Mouse (Mus musculus): ENCODE results near the gene Adamts9. TPM values are rescaled to one million over a fixed set of nuclear protein-coding genes. Genes with fewer than 3 reads are reported as not detected.

The Adamts9 gene
- polyA plus RNA-seq, 1 experiment: 12.4 TPM

GRCm38 (mm10) chr6:92924536-92924935 is 18.8 kb downstream of the Adamts9 start:
- DNase-seq (ENCODE audit: low read depth): no peak

GRCm38 (mm10) chr6:92921843-92922242 is 21.4 kb downstream of the Adamts9 start:
- no peak for DNase-seq (ENCODE audit: low read depth)

DNA sequence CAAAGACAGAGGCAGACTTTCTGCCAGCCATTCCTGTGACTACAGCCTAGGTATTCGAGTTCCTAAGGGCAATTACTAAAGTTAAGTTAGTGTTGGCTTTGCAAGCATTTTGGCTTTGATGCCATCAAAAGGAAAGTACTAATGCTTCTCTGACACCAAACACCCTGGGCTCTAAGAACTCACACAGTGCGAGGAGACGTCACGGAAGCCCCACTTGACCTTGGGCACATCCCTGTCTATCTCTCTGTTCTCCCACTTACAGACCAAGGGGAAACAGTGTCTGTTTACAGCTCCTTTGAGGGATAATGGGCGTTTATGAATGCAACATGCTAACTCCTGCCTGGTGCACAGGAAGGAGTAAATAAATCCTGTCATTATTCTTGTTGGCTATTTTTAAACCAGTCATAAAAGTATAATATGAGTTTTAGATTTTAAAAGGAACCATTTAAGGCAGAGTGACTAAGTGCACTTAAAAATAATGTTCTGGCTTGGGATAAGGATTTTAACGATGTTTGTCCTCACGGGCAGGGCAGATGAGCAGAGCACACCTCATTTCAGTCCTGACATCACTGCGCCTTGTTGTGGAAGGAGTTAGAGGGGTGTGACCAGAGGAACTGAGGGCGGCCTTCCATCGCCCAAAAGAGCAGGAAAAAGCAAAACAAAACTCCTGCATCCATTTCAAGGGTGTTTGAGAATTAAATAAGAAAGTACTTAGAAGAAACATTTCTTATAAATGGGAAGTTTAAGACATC is 22.2 kb downstream of the Adamts9 start:
- DNase-seq (ENCODE audit: low read depth): no peak

DNA sequence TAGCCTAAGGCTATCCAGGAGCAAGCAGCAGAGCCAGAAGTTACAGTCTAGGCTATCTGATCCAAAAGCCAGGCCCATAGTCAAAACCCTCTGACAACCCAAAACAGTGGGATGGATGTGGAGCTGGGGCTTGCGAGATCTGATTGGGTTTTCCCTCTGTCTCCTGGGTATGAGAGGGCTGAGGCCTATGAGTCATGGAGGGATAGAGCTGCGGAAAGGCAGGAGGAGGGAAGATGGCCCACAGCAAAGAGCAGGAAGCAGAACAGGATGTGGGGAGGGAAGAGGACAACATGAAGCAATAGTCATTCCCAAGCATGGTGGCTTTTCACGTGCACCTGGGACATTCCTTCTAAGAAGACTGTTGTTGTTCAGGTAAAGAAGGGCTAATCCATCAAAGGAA is 32.7 kb downstream of the Adamts9 start:
- DNase-seq (ENCODE audit: low read depth): no peak

- no peak for DNase-seq (ENCODE audit: low read depth)
Measured at GRCm38 (mm10) chr6:92909361-92909760, 33.9 kb downstream of the Adamts9 start.

- no peak for DNase-seq (ENCODE audit: low read depth)
Measured at GRCm38 (mm10) chr6:92905922-92906321, 37.4 kb downstream of the Adamts9 start.

DNA sequence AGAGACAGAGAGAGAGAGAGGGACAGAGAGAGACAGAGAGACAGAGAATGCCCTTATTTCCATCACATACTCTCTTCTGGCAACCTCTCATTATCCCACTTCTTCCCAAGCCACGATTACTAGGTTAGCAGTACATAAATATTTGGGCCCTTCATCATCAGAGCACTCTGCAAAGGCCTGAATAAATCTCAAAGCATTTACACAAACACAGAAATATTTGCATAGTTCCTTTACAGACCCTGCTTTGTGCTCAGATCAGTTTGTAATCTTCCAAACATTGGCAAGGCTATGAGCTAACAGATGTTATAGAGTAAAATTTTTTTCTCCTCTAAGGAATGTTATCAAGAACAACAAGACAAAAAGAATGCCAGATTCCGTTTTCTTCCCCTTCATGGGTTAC is 38.8 kb downstream of the Adamts9 start:
- no peak for DNase-seq (ENCODE audit: low read depth)

- DNase-seq (ENCODE audit: low read depth): no peak
Measured at GRCm38 (mm10) chr6:92904037-92904436, 39.3 kb downstream of the Adamts9 start.

- no peak for DNase-seq (ENCODE audit: low read depth)
Measured at GRCm38 (mm10) chr6:92891535-92891934, 51.8 kb downstream of the Adamts9 start.

DNA sequence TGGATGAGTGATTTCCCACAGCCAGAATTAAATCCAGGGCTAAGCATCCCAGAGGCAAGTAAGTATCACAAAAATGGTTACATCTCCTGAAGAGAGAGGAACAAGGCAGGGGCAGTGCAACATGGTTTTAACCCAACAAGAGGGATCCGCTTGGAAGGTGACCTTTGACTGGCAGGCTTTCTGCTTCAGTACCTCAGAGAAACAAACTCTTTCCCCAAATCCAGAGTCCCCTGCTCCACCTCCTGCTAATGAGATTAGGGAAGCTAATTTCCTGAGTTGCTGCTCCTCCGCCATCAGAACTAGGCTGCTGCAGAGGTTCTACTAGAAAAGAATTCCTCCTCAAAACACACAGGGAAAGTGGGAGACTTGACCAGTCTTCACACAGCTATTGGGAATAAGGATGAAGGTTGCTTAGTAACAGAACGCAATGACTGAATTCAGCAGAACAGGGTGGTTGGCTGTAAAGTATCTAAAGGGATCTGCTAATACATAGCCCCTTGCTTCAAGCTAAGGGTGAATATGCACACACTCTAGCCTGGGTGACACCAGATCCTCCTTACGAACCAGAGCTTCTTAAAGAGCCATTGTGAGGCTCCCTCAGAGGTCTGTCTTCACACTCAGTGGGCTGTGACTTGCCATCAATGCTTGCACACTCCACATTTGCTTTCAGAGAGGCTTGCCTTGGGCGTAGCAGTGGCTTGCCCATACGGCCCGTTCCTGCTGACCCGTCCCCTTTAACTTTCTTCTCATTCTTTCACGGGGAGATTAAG is 60.0 kb downstream of the Adamts9 start:
- DNase-seq (ENCODE audit: low read depth): no peak

DNA sequence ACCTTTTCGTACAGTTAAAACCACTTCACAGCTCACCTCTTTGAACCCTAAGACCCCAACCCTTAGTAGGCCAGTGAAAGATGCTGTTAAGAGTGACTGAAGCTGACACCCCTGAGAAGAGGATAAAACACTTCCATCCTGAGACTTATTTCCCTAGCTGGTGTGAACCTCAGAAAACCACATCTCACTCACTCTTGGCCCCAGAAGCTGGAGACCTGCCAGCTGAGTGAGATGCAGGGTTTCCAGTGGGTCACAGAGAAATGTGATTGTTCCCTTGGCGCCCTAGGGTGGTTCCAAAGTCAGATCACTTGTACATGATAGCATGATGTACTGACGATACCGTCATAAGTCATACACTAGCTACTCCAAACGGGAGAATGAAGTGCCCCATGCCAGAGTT is 60.8 kb downstream of the Adamts9 start:
- DNase-seq (ENCODE audit: low read depth): no peak

- no peak for DNase-seq (ENCODE audit: low read depth)
Measured at GRCm38 (mm10) chr6:92879700-92880265, 63.5 kb downstream of the Adamts9 start.

DNA sequence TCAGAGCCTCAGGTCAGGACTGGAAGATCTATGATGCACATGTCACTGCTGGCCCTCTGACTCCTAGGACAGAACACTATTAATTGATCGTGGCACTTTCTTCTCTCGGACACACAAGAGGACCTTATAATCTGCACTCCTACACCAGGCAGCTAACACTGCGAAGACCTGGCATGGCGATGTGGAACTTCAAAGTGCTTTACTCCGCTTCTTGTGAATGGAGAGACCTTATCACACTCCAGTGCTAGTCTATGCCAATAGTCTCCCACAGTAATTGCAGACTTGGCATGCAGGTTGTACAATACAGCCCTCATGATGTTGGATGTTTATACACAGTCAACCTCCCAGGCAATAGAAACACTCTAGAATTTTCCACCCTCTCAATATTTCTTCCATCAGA is 64.5 kb downstream of the Adamts9 start:
- DNase-seq (ENCODE audit: low read depth): no peak

- no peak for DNase-seq (ENCODE audit: low read depth)
Measured at GRCm38 (mm10) chr6:92877236-92877635, 66.1 kb downstream of the Adamts9 start.

GRCm38 (mm10) chr6:92876121-92876520 is 67.2 kb downstream of the Adamts9 start:
- no peak for DNase-seq (ENCODE audit: low read depth)

GRCm38 (mm10) chr6:92875340-92875739 is 68.0 kb downstream of the Adamts9 start:
- DNase-seq (ENCODE audit: low read depth): no peak

DNA sequence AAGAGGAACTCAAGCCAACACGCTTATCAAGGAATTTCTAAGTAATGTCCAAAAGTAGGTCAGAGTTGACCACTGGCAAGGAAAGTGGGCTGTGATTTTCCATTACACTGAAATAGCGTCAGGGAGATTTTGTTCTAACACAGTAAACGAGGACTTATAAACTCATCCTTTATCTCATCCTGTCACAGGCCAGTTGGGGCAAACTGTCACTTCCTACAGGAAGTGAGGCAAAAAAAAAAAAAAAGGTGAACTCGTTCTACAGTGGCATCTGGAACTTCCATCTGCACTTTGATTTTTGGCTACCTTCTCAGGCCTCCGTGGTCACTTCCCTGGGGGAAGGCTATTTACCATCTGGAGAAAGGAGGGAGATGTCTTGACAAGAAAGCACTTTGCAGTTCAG is 68.4 kb downstream of the Adamts9 start:
- no peak for DNase-seq (ENCODE audit: low read depth)

DNA sequence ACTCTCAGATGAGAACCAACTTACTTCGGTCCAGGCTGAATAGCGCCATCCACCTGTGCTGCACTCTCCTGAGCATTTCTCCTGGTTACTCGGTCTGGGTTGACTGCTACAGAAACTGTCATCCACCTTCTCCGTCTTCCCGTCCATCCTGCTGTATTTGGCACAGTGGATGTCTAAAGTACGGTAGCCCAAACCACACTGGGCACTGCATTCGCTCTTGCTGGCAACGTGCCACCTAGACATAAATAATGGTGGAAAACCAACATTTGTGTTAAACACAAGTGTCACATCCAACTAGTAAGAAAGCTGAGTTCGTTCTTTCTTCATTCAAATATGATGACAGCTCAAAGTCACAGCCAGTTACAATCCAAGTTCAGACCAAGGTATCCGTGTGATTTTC is 70.5 kb downstream of the Adamts9 start:
- DNase-seq (ENCODE audit: low read depth): no peak

DNA sequence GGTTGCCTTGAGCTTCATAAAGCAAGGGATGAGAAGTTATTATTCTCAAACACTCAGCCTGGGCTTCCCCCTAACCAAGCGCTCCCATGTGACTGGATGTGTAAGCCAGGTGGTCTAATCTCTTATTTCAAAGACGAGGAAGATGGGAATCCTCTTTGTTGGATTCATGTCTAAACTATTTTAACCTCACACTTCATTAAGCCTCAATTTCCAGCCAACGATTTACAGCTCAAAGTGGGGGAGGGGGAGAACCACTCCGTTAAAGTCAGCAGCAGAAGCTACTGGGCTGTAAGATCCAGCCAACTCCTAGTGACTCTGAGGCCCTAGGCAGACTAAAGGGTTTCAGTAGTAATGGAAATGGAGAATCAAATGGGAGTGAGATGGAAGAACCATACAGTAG is 71.5 kb downstream of the Adamts9 start:
- no peak for DNase-seq (ENCODE audit: low read depth)

DNA sequence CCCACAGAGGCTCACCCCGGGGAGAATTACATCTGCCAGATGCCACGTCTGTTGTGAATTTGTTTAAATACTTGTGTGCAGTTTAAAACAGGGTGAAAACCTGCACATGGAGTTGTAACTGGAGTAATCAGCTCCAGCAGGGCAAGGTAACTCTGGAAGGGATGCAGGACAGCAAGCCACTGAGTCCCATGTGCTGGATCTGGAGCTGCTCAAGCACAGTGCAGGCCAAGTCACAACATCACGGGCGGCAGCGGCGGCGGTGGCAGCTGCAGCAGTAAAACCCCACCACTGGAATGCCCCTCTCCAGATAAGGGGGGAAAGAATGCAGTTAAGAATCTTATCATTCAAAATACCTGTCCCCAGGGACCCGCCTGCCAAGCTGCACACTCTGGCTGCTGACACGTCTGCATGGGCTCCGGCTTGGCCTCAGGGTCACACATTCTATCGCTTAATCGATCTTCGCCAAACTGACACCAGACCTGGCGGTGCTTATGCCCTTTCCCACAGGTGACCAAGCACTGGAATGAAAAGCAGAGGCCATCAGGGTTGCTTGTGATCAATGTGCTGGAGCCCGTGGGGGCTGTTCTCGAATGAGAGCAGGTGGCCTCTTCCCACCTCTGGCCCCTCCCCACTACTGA is 73.6 kb downstream of the Adamts9 start:
- no peak for DNase-seq (ENCODE audit: low read depth)

GRCm38 (mm10) chr6:92869089-92869581 is 74.2 kb downstream of the Adamts9 start, which contains the start of gene Gm15737:
TSS of gene Gm15737 (plus strand) at chr6:92869357.
- no peak for DNase-seq (ENCODE audit: low read depth)

DNA sequence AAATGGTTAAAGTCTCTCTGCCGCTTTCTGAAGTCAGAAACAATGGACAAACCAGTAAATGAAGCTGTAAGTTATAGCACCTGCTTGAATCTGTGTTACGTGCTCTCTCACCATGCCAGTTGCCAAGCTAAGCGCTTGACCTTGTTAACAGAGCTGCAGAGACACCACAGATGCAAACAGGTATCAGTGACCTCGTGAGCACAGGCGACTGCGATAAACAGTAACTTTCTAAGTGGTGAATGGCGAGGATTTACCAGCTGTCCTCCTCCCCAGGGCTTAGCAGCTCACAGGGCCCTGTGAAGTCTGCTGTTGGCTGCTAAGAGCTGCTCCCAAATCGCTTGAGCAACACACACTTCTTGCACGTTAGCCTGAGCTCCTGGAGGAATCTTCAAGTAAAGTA is 80.7 kb downstream of the Adamts9 start:
- DNase-seq (ENCODE audit: low read depth): no peak
